Mouse (Mus musculus) Patski (cell line): ENCODE results near the gene Crx. TPM values are rescaled to one million over a fixed set of nuclear protein-coding genes. Genes with fewer than 3 reads are reported as not detected.
A peak's percentile ranks its signal among the peaks of the same experiment; 100 is the strongest.
"Not testable (repeated sequence)": the region's sequence is repeated elsewhere in the genome, so short reads cannot be mapped to it uniquely, and the experiment has no call there.

ENCODE experiments used
- ATAC-seq: fragments of 100-300 bp; one replicate; pipeline ENCODE4 v1.8.0; 2021
- CTCF ChIA-PET: fragments of 350-600 bp; sonication (Branson Sonifier 250); formaldehyde crosslinking; loops from one replicate; lab custom pipeline; 2022; ENCODE audit warnings: inconsistent platforms; lab: Charles Lee
- POLR2A ChIA-PET: fragments of 350-600 bp; sonication (Branson Sonifier 250); formaldehyde crosslinking; loops from one replicate; lab custom pipeline; 2022; ENCODE audit warnings: antibody characterized with exemption, inconsistent platforms; lab: Charles Lee
- DNase-seq: peaks from one replicate; pipeline ENCODE4 v3.0.0-alpha.2; 2011; ENCODE audit warnings: low read depth, low spot score
- H3K27me3 ChIP-seq: fragments of 371-371 bp; one replicate; pipeline ENCODE4 v1.5.1; 2021
- CTCF ChIP-seq: fragments of 100-300 bp; IDR thresholded peaks from one replicate; pipeline ENCODE4 v1.5.1; 2021
- in situ Hi-C: fragments of 300-500 bp; cut with MboI; formaldehyde crosslinking; loops from 3 replicates; pipeline ENCODE4 v1.11.1; 2018; ENCODE audit warnings: low pct_unique_long_range_greater_than_20kb, mixed read lengths
- polyA plus RNA-seq: library from polyadenylated mRNA; unstranded; gene quantifications from one replicate; pipeline ENCODE4 v1.2.3, GENCODE M21; 2021

The Crx gene
- polyA plus RNA-seq = not detected

- H3K27me3 ChIP-seq = peaks cover 9% of the 10 kb centered on the region
- ATAC-seq (no peak), DNase-seq (no peak)
- POLR2A ChIA-PET = no interaction called here
- in situ Hi-C loops = no loop called here
- CTCF ChIA-PET = no interaction called here
- TF ChIP-seq CTCF = no peak
Observed at GRCm38 (mm10) chr7:15879756-15880155, at the start of gene Crx. TSS of gene Crx (minus strand) at chr7:15879968.

GRCm38 (mm10) chr7:15922220-15922773 lies 42.5 kb upstream of the Crx start, which contains the start of gene Selenow:
TSS of gene Selenow (minus strand) at chr7:15922402.
- DNase-seq (peak; percentile 67), ATAC-seq (peak; percentile 96)
- CTCF ChIA-PET = interaction anchor here (0.5 kb wide), 1 partner anchor 9 kb away, joined by 4 read pairs; no protein-coding TSS in a partner anchor
- no peaks in the 10 kb centered on the region for H3K27me3 ChIP-seq
- in situ Hi-C loops = no loop called here
- POLR2A ChIA-PET = interaction anchor here (1.0 kb wide), 1 partner anchor 9 kb away, joined by 3 read pairs; no protein-coding TSS in a partner anchor
- no peak for TF ChIP-seq CTCF

- in situ Hi-C loops = no loop called here
- CTCF ChIA-PET = interaction anchor here (0.8 kb wide), 1 partner anchor 10 kb away, joined by 4 read pairs; no protein-coding TSS in a partner anchor
Observed at GRCm38 (mm10) chr7:15921796-15922195, 42.0 kb upstream of the Crx start.

GRCm38 (mm10) chr7:15920645-15921190 lies 41.0 kb upstream of the Crx start:
- no peaks in the 10 kb centered on the region for H3K27me3 ChIP-seq
- TF ChIP-seq CTCF = no peak
- ATAC-seq (no peak), DNase-seq (no peak)
- ChIA-PET POLR2A (no interaction called here), CTCF (no interaction called here)
- in situ Hi-C loops = no loop called here

More at GRCm38 (mm10) chr7:15921796-15922195, 42.0 kb upstream of the Crx start:
- DNase-seq (no peak), ATAC-seq (peak; percentile 15)
- POLR2A ChIA-PET = no interaction called here
- TF ChIP-seq CTCF = no peak
- H3K27me3 ChIP-seq = no peaks in the 10 kb centered on the region

- CTCF ChIA-PET = interaction anchor here (0.6 kb wide), 1 partner anchor 55 kb away, joined by 3 read pairs; no protein-coding TSS in a partner anchor
- ATAC-seq (no peak), DNase-seq (no peak)
- TF ChIP-seq CTCF = no peak
- no peaks in the 10 kb centered on the region for H3K27me3 ChIP-seq
- POLR2A ChIA-PET = no interaction called here
- in situ Hi-C loops = no loop called here
Observed at GRCm38 (mm10) chr7:15919947-15920346, 40.2 kb upstream of the Crx start.

GRCm38 (mm10) chr7:15918371-15918770 lies 38.6 kb upstream of the Crx start:
- H3K27me3 ChIP-seq = no peaks in the 10 kb centered on the region
- TF ChIP-seq CTCF = no peak
- ATAC-seq = no peak
- in situ Hi-C loops = no loop called here
- CTCF ChIA-PET = no interaction called here
- POLR2A ChIA-PET = no interaction called here
- no peak for DNase-seq

GRCm38 (mm10) chr7:15916996-15917395 lies 37.2 kb upstream of the Crx start:
- in situ Hi-C loops = no loop called here
- ChIA-PET CTCF (no interaction called here), POLR2A (no interaction called here)
- ATAC-seq (no peak), DNase-seq (no peak)
- no peaks in the 10 kb centered on the region for H3K27me3 ChIP-seq
- TF ChIP-seq CTCF = no peak

- ATAC-seq = no peak
- CTCF ChIA-PET = interaction anchor here (1.1 kb wide), 1 partner anchor 52 kb away, joined by 3 read pairs; no protein-coding TSS in a partner anchor
- POLR2A ChIA-PET = no interaction called here
- in situ Hi-C loops = no loop called here
- no peak for TF ChIP-seq CTCF
- DNase-seq = no peak
- H3K27me3 ChIP-seq = no peaks in the 10 kb centered on the region
Observed at GRCm38 (mm10) chr7:15916134-15916723, 36.5 kb upstream of the Crx start.

- DNase-seq, ATAC-seq, H3K27me3 ChIP-seq, POLR2A ChIA-PET, in situ Hi-C loops: not testable (repeated sequence)
- CTCF ChIA-PET = interaction anchor here (1.1 kb wide), 1 partner anchor 52 kb away, joined by 3 read pairs; no protein-coding TSS in a partner anchor
Observed at GRCm38 (mm10) chr7:15915695-15916094, 35.9 kb upstream of the Crx start.

- in situ Hi-C loops = no loop called here
- CTCF ChIA-PET = no interaction called here
Observed at GRCm38 (mm10) chr7:15914751-15915150, 35.0 kb upstream of the Crx start.

GRCm38 (mm10) chr7:15914252-15914651 lies 34.5 kb upstream of the Crx start:
- peaks cover 7% of the 10 kb centered on the region for H3K27me3 ChIP-seq
- in situ Hi-C loops = no loop called here
- ChIA-PET POLR2A (no interaction called here), CTCF (no interaction called here)
- no peak for ATAC-seq
- TF ChIP-seq CTCF = peak; percentile 83
- DNase-seq = no peak

More at GRCm38 (mm10) chr7:15914751-15915150, 35.0 kb upstream of the Crx start:
- ATAC-seq = no peak
- POLR2A ChIA-PET = no interaction called here
- TF ChIP-seq CTCF = no peak
- H3K27me3 ChIP-seq = peaks cover 5% of the 10 kb centered on the region
- no peak for DNase-seq
